Mouse (Mus musculus) liver, embryonic 13.5 days (tissue): ENCODE data around the gene Tenm2. TPM values are rescaled to one million over a fixed set of nuclear protein-coding genes. Genes with fewer than 3 reads are reported as not detected.

ENCODE experiments used
- ATAC-seq: fragments of 200-750 bp; cut with Nextera tagmentation; 2 replicates; pipeline ENCODE4 v1.8.0; 2017; ENCODE audit warnings: low read depth, mild to moderate bottlenecking, moderate number of reproducible peaks, moderate library complexity
- DNase-seq: peaks from one replicate; pipeline ENCODE4 v3.0.0; 2022
- H3K27ac ChIP-seq: fragments of 300-500 bp; sonication (generic); 2 replicates; pipeline ENCODE4 v1.5.1; 2015; ENCODE audit warnings: moderate library complexity, mild to moderate bottlenecking, inconsistent platforms
- H3K27me3 ChIP-seq: fragments of 300-500 bp; sonication (generic); 2 replicates; pipeline ENCODE4 v1.6.1; 2015; ENCODE audit warnings: mild to moderate bottlenecking, inconsistent platforms
- H3K36me3 ChIP-seq: fragments of 300-500 bp; sonication (generic); 2 replicates; pipeline ENCODE4 v1.6.1; 2015; ENCODE audit warnings: mild to moderate bottlenecking, inconsistent platforms
- H3K4me1 ChIP-seq: fragments of 300-500 bp; sonication (generic); replicated peaks from 2 replicates; pipeline ENCODE4 v1.6.1; 2015; ENCODE audit warnings: inconsistent platforms
- H3K4me2 ChIP-seq: fragments of 300-500 bp; sonication (generic); 2 replicates; pipeline ENCODE4 v1.6.1; 2015; ENCODE audit warnings: inconsistent platforms, mild to moderate bottlenecking, moderate library complexity
- H3K4me3 ChIP-seq: fragments of 300-500 bp; sonication (generic); replicated peaks from 2 replicates; pipeline ENCODE4 v1.5.1; 2015; ENCODE audit warnings: mild to moderate bottlenecking, inconsistent platforms
- H3K9ac ChIP-seq: fragments of 300-500 bp; sonication (generic); 2 replicates; pipeline ENCODE4 v1.6.1; 2015; ENCODE audit warnings: mild to moderate bottlenecking, inconsistent platforms
- H3K9me3 ChIP-seq: fragments of 300-500 bp; sonication (generic); replicated peaks from 2 replicates; pipeline ENCODE4 v1.6.1; 2016; ENCODE audit warnings: inconsistent platforms
- WGBS: fragments of 180-500 bp; shearing (Covaris S2); methylation state at CpG from one replicate; pipeline ENCODE4 v1.1.7; 2015; ENCODE audit not compliant: insufficient replicate concordance; 5-methylcytosine and 5-hydroxymethylcytosine counted together
- polyA plus RNA-seq: library from polyadenylated mRNA; unstranded; fragments of >200 nt; fragmentation: Nextera tagmentation; extraction: Ambion mirVana; gene quantifications from 2 replicates; pipeline ENCODE4 v1.2.1, GENCODE M21; 2015

Tenm2 gene
- polyA plus RNA-seq, 1 experiment from 2014 or later, result 0.06 TPM

GRCm38 (mm10) chr11:36107840-36108239 lies 1127.9 kb downstream of the Tenm2 start:
- ATAC-seq, result no peak
- no peaks in the 10 kb centered on the region for H3K27me3 ChIP-seq
- H3K27ac ChIP-seq, result no peak overlapping the region
- H3K4me2 ChIP-seq, result no peak overlapping the region
- H3K4me1 ChIP-seq, result no peaks in the 10 kb centered on the region
- 65% methylated on average over 6 of the region's 6 CpGs for WGBS
- H3K4me3 ChIP-seq, result no peak overlapping the region
- no peak for DNase-seq
- H3K9me3 ChIP-seq, result no peaks in the 10 kb centered on the region
- H3K36me3 ChIP-seq, result no peaks in the 10 kb centered on the region
- no peak overlapping the region for H3K9ac ChIP-seq

GRCm38 (mm10) chr11:36106639-36107038 lies 1129.1 kb downstream of the Tenm2 start:
- H3K9ac ChIP-seq, result no peak overlapping the region
- H3K4me1 ChIP-seq, result no peaks in the 10 kb centered on the region
- H3K4me3 ChIP-seq, result no peak overlapping the region
- no peak for ATAC-seq
- no peak overlapping the region for H3K4me2 ChIP-seq
- no peaks in the 10 kb centered on the region for H3K36me3 ChIP-seq
- H3K27ac ChIP-seq, result no peak overlapping the region
- no peaks in the 10 kb centered on the region for H3K9me3 ChIP-seq
- H3K27me3 ChIP-seq, result no peaks in the 10 kb centered on the region
- WGBS, result 47% methylated on average over 10 of the region's 10 CpGs
- DNase-seq, result no peak

GRCm38 (mm10) chr11:36103556-36103955 lies 1132.2 kb downstream of the Tenm2 start:
- Histone ChIP-seq H3K36me3 (no peaks in the 10 kb centered on the region), H3K27ac (no peak overlapping the region), H3K4me2 (no peak overlapping the region), H3K9ac (no peak overlapping the region), H3K27me3 (no peaks in the 10 kb centered on the region), H3K9me3 (no peaks in the 10 kb centered on the region), H3K4me1 (no peaks in the 10 kb centered on the region), H3K4me3 (no peak overlapping the region)
- 68% methylated on average over 6 of the region's 6 CpGs for WGBS
- ATAC-seq (no peak), DNase-seq (no peak)

GRCm38 (mm10) chr11:36096219-36096618 lies 1139.5 kb downstream of the Tenm2 start:
- no peak overlapping the region for H3K27ac ChIP-seq
- no peaks in the 10 kb centered on the region for H3K4me1 ChIP-seq
- no peak overlapping the region for H3K4me2 ChIP-seq
- no peak for DNase-seq
- no peaks in the 10 kb centered on the region for H3K36me3 ChIP-seq
- no peak overlapping the region for H3K4me3 ChIP-seq
- no peaks in the 10 kb centered on the region for H3K27me3 ChIP-seq
- no peak for ATAC-seq
- H3K9ac ChIP-seq, result no peak overlapping the region
- 76% methylated on average over 14 of the region's 14 CpGs for WGBS
- no peaks in the 10 kb centered on the region for H3K9me3 ChIP-seq

- 13% methylated on average over 3 of the region's 3 CpGs for WGBS
- H3K4me3 ChIP-seq, result no peak overlapping the region
Measured at GRCm38 (mm10) chr11:36090210-36090609, 1145.6 kb downstream of the Tenm2 start.

DNA sequence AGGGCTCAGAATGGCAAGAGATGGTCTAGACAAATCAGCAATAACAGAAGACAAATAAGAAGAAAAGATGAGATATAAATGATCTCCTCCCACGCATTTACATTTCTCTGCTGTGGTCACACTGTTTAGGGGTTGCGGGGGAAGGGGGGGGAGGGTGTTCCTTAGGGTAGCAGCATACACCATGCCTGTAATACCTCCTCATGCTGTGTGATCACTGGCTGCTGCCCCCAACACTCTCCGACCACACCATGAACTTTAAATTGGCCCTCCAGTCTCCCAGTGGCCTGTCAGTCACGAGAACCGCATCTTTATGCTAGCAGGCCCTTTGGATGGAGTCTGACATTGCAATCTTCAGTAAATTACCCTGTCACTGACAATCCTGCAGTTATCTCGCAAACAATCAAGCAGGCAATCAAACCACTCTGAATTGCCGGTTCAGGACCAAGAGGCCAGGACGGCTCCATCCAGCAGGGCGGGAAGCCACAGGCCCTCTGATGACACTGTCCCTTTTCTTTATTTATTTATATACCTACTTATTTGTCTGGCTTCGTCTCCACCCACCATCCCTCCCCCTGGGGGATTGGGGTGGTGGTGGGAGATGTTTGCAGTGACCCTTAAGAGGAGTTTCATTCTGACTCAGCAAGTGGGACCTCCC lies 1154.2 kb downstream of the Tenm2 start:
- DNase-seq (no peak), ATAC-seq (no peak)
- Histone ChIP-seq H3K4me3 (no peak overlapping the region), H3K9me3 (no peaks in the 10 kb centered on the region), H3K27ac (no peak overlapping the region), H3K4me1 (no peaks in the 10 kb centered on the region), H3K27me3 (no peaks in the 10 kb centered on the region), H3K4me2 (no peak overlapping the region), H3K36me3 (no peaks in the 10 kb centered on the region), H3K9ac (no peak overlapping the region)
- 30% methylated on average over 10 of the region's 10 CpGs for WGBS

More at GRCm38 (mm10) chr11:36090210-36090609, 1145.6 kb downstream of the Tenm2 start:
- Histone ChIP-seq H3K36me3 (no peaks in the 10 kb centered on the region), H3K4me2 (no peak overlapping the region), H3K9me3 (no peaks in the 10 kb centered on the region), H3K27me3 (no peaks in the 10 kb centered on the region), H3K4me1 (no peaks in the 10 kb centered on the region), H3K27ac (no peak overlapping the region), H3K9ac (no peak overlapping the region)
- DNase-seq (no peak), ATAC-seq (no peak)

- 57% methylated on average over 11 of the region's 11 CpGs for WGBS
- Histone ChIP-seq H3K4me2 (no peak overlapping the region), H3K27ac (no peak overlapping the region), H3K36me3 (no peaks in the 10 kb centered on the region), H3K27me3 (no peaks in the 10 kb centered on the region), H3K9me3 (no peaks in the 10 kb centered on the region), H3K4me1 (no peaks in the 10 kb centered on the region), H3K9ac (no peak overlapping the region), H3K4me3 (no peak overlapping the region)
- DNase-seq, result no peak
- no peak for ATAC-seq
Measured at GRCm38 (mm10) chr11:36080766-36081165, 1155.0 kb downstream of the Tenm2 start.

DNA sequence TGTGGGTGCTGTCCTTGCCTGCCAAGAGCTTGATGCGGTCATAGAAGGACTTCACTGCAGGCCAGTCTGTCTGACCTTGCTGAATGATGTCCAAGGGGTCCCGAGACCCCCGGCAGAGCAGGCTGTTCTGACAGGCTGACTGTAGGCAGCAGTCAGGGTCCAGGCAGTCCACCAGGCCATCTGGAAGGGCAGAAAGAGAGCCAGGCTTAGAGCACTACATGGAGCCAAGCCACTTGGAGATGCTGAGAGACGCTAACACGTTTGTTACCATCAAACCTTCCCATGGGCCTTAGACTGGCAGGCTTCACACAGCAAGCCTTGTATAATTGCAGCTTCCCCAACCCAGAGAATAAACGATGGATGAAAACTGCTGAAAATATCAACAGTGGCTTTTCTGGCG lies 1157.4 kb downstream of the Tenm2 start:
- H3K27ac ChIP-seq, result no peak overlapping the region
- no peaks in the 10 kb centered on the region for H3K27me3 ChIP-seq
- ATAC-seq (no peak), DNase-seq (no peak)
- no peak overlapping the region for H3K9ac ChIP-seq
- H3K4me3 ChIP-seq, result no peak overlapping the region
- no peaks in the 10 kb centered on the region for H3K9me3 ChIP-seq
- H3K36me3 ChIP-seq, result no peaks in the 10 kb centered on the region
- no peaks in the 10 kb centered on the region for H3K4me1 ChIP-seq
- H3K4me2 ChIP-seq, result no peak overlapping the region
- WGBS, result 63% methylated on average over 7 of the region's 7 CpGs

- ATAC-seq (no peak), DNase-seq (no peak)
- H3K9me3 ChIP-seq, result no peaks in the 10 kb centered on the region
- H3K9ac ChIP-seq, result no peak overlapping the region
- 68% methylated on average over 8 of the region's 8 CpGs for WGBS
- no peak overlapping the region for H3K4me3 ChIP-seq
- H3K36me3 ChIP-seq, result no peaks in the 10 kb centered on the region
- no peak overlapping the region for H3K27ac ChIP-seq
- no peaks in the 10 kb centered on the region for H3K4me1 ChIP-seq
- no peak overlapping the region for H3K4me2 ChIP-seq
- no peaks in the 10 kb centered on the region for H3K27me3 ChIP-seq
Measured at GRCm38 (mm10) chr11:36074015-36074567, 1161.7 kb downstream of the Tenm2 start.

DNA sequence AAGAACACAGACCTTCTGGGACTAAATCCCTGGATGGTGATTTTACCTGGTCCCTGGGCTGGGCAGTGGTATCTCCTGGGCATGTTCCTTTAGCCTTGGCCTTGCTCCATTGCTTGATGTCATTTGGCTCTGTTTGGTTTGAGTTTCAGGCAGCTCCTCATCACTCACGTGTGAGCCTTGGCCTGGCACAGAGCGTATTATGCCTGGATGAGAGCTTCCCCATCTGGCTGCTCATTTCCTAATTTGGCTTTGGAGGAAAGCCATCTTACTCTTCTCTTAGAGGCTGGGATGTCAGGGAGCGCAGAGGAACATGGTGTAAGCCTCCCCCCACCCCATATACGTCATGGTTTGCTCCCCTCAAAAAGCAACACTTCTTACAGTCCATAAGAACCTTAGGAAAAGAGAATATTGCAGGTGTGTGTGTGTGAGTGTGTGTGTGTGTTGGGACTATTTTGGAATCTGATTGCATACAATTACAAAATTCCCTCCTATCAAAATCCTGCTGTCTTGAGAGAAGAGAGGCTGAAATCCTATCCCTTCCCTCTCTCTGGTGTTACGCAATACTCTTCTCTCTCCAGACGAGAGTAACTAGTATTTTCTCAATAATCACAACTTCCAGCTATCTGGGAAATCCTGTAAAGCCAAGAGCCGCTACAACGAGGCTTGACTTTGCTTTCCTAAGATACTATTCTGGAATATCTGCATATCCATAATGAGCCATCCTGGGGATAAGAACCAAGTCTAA lies 1162.5 kb downstream of the Tenm2 start:
- no peak for DNase-seq
- no peaks in the 10 kb centered on the region for H3K36me3 ChIP-seq
- no peak for ATAC-seq
- H3K27ac ChIP-seq, result no peak overlapping the region
- no peak overlapping the region for H3K4me2 ChIP-seq
- H3K27me3 ChIP-seq, result no peaks in the 10 kb centered on the region
- H3K4me1 ChIP-seq, result no peaks in the 10 kb centered on the region
- H3K4me3 ChIP-seq, result no peak overlapping the region
- H3K9me3 ChIP-seq, result no peaks in the 10 kb centered on the region
- WGBS, result 65% methylated on average over 8 of the region's 8 CpGs
- H3K9ac ChIP-seq, result no peak overlapping the region

DNA sequence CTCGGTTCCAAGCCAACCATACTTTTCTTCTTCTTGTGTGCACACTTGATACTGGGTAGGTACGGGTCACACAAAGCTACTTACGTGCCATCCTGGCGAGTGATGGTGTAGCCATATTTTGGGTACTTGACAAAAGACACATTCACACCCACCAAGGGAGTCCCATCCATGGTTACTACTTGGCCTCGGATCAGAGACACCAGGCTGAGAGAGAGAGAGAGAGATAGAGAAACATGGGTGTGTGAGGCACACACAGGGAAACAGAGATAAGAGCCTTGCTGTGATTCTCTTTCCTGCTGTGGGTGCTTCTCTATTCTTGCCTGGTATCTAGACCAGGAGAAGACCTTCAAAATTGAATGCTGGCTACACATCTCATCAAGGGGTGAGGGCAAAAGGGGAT lies 1163.1 kb downstream of the Tenm2 start:
- no peaks in the 10 kb centered on the region for H3K9me3 ChIP-seq
- no peak overlapping the region for H3K4me2 ChIP-seq
- H3K4me3 ChIP-seq, result no peak overlapping the region
- H3K36me3 ChIP-seq, result no peaks in the 10 kb centered on the region
- H3K4me1 ChIP-seq, result no peaks in the 10 kb centered on the region
- no peak overlapping the region for H3K9ac ChIP-seq
- 59% methylated on average over 5 of the region's 5 CpGs for WGBS
- no peak overlapping the region for H3K27ac ChIP-seq
- ATAC-seq, result no peak
- no peak for DNase-seq
- H3K27me3 ChIP-seq, result no peaks in the 10 kb centered on the region

DNA sequence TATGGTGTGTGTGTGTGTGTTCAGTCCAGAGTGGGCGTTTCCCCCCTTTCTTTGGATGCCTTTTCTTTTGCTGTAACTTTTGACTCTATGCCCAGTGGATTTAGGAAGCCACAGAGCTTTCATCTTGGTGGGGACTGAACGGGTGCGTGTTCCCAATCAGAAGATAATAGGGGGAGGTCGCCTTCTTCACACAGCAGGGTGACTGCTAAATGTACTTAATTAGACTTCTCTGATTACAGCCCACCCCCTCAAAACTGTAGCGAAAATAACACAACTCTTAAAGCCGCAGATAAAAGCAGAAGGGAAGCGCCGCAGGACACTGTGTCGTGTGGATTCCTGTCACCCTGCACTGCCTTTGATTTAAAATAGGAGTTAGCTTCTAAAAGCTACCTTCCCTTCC lies 1163.7 kb downstream of the Tenm2 start:
- no peak overlapping the region for H3K4me2 ChIP-seq
- H3K4me3 ChIP-seq, result no peak overlapping the region
- no peaks in the 10 kb centered on the region for H3K36me3 ChIP-seq
- no peaks in the 10 kb centered on the region for H3K27me3 ChIP-seq
- no peaks in the 10 kb centered on the region for H3K4me1 ChIP-seq
- H3K9ac ChIP-seq, result no peak overlapping the region
- ATAC-seq (no peak), DNase-seq (no peak)
- 51% methylated on average over 9 of the region's 9 CpGs for WGBS
- no peak overlapping the region for H3K27ac ChIP-seq
- H3K9me3 ChIP-seq, result no peaks in the 10 kb centered on the region
